Mouse (Mus musculus): ENCODE data around the gene Gm49340. TPM values are rescaled to one million over a fixed set of nuclear protein-coding genes. Genes with fewer than 3 reads are reported as not detected.
"Not testable (repeated sequence)": the region's sequence is repeated elsewhere in the genome, so short reads cannot be mapped to it uniquely, and the experiment has no call there.

Gene Gm49340
- not detected for total RNA-seq (2021)
- long read RNA-seq = 0 reads

GRCm38 (mm10) chr11:73329442-73329841 lies at the start of gene Gm49340, which contains the start of the genes Aspa and Spata22:
Gene Gm49340, plus strand, starts transcription at chr11:73329741.
Gene Aspa, minus strand, starts transcription at chr11:73329596.
Gene Spata22, plus strand, starts transcription at chr11:73329741.
- DNase-seq (ENCODE audit: low spot score in 2 of 2) = no peak

GRCm38 (mm10) chr11:73280710-73281109 lies 48.8 kb upstream of the Gm49340 start:
- DNase-seq (ENCODE audit: low spot score in 2 of 2) = no peak

GRCm38 (mm10) chr11:73281528-73282027 lies 48.0 kb upstream of the Gm49340 start:
- DNase-seq (ENCODE audit: low spot score in 2 of 2) = peak; percentile 64 to 75

- DNase-seq (ENCODE audit: low spot score in 2 of 2) = peak in 1 of 2 experiments; percentile 10
Measured at GRCm38 (mm10) chr11:73283369-73283768, 46.2 kb upstream of the Gm49340 start.

- DNase-seq (ENCODE audit: low spot score in 2 of 2) = no peak
Measured at GRCm38 (mm10) chr11:73283926-73284325, 45.6 kb upstream of the Gm49340 start.

GRCm38 (mm10) chr11:73284351-73284750 lies 45.2 kb upstream of the Gm49340 start:
- DNase-seq (ENCODE audit: low spot score in 2 of 2) = no peak

- no peak for DNase-seq (ENCODE audit: low spot score in 2 of 2)
Measured at GRCm38 (mm10) chr11:73289621-73290020, 39.9 kb upstream of the Gm49340 start.

- DNase-seq (ENCODE audit: low spot score in 2 of 2) = no peak
Measured at GRCm38 (mm10) chr11:73303123-73303522, 26.4 kb upstream of the Gm49340 start.

GRCm38 (mm10) chr11:73315961-73316360 lies 13.6 kb upstream of the Gm49340 start:
- no peak for DNase-seq (ENCODE audit: low spot score in 2 of 2)

- DNase-seq (ENCODE audit: low spot score in 2 of 2) = not testable (repeated sequence)
Measured at GRCm38 (mm10) chr11:73318581-73318980, 11.0 kb upstream of the Gm49340 start.

GRCm38 (mm10) chr11:73321064-73321463 lies 8.5 kb upstream of the Gm49340 start:
- DNase-seq (ENCODE audit: low spot score in 2 of 2) = not testable (repeated sequence)

- DNase-seq (ENCODE audit: low spot score in 2 of 2) = no peak
Measured at GRCm38 (mm10) chr11:73323906-73324830, 5.4 kb upstream of the Gm49340 start.

GRCm38 (mm10) chr11:73326485-73326886 lies 3.1 kb upstream of the Gm49340 start:
- no peak for DNase-seq (ENCODE audit: low spot score in 2 of 2)

- DNase-seq (ENCODE audit: low spot score in 2 of 2) = no peak
Measured at GRCm38 (mm10) chr11:73327361-73327760, 2.2 kb upstream of the Gm49340 start.

GRCm38 (mm10) chr11:73333357-73333756 lies 3.8 kb downstream of the Gm49340 start:
- no peak for DNase-seq (ENCODE audit: low spot score in 2 of 2)

GRCm38 (mm10) chr11:73336919-73337318 lies 7.4 kb downstream of the Gm49340 start:
- DNase-seq (ENCODE audit: low spot score in 2 of 2) = no peak

- DNase-seq (ENCODE audit: low spot score in 2 of 2) = no peak
Measured at GRCm38 (mm10) chr11:73350483-73350882, 20.9 kb downstream of the Gm49340 start, which contains the start of gene Olfr20. Gene Olfr20, plus strand, starts transcription at chr11:73350783.

- DNase-seq (ENCODE audit: low spot score in 2 of 2) = no peak
Measured at GRCm38 (mm10) chr11:73370946-73371345, 41.4 kb downstream of the Gm49340 start, which contains the start of gene Olfr376. Gene Olfr376, plus strand, starts transcription at chr11:73371246.

GRCm38 (mm10) chr11:73395374-73395773 lies 65.8 kb downstream of the Gm49340 start:
- DNase-seq (ENCODE audit: low spot score in 2 of 2) = no peak

- no peak for DNase-seq (ENCODE audit: low spot score in 2 of 2)
Measured at GRCm38 (mm10) chr11:73399514-73399913, 70.0 kb downstream of the Gm49340 start, which contains the start of gene Olfr1. Gene Olfr1, minus strand, starts transcription at chr11:73399614.

Measured in layer of hippocampus, postnatal 10 days (tissue).